In the genomic region with DNA sequence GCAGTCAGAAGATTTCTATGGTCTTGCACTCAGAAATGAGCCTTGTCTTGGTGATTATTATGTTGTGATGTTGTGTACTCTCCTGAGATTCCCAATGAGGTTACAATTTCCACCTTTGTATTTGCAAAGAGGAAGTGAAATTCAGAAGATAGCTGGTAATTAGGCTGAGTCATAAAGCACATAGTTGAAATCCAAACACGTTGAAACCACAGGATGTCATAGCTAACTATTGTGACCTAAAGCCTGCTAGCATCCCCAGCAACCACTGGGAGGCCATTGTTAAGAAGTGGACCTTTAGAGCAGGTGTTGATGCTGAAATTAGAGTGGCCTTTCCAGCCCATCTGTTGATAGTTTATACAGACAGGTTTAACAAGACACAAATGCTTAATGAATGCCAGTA, we compare ENCODE assay signal across 23 mouse cellular contexts.
DNase-seq lines count a peak whose midpoint lies in the region; ATAC-seq and TF ChIP-seq lines count a peak whose summit lies in the region.
"Had no signal": no experiment of that assay in that cellular context is flagged by ENCODE, and none has a peak within 500 bp of the region (broad histone marks: within the 10 kb centered on the region; RNA-seq: fewer than 3 reads in every experiment).

No protein-coding gene starts in this region.

- no peaks in the 10 kb centered on the region for H3K27me3 ChIP-seq in Patski
- no peaks in the 10 kb centered on the region for H3K27me3 ChIP-seq in heart, adult 2 months (ENCODE audit: control insufficient read depth, insufficient read depth, low read length)
- H3K27me3 ChIP-seq: embryonic facial prominence, embryonic 13.5 days; embryonic facial prominence, embryonic 15.5 days; forebrain, embryonic 13.5 days; forebrain, embryonic 15.5 days had no signal

- H3K9ac ChIP-seq in heart, adult 2 months (ENCODE audit: low read depth, low read length): no peak overlapping the region
- H3K9ac ChIP-seq: embryonic facial prominence, embryonic 13.5 days; embryonic facial prominence, embryonic 15.5 days; forebrain, embryonic 13.5 days; forebrain, embryonic 15.5 days; forebrain, postnatal 0 days had no signal

- H3K4me3 ChIP-seq in embryonic fibroblast, embryonic 13.5 days (ENCODE audit: insufficient read depth, low read length): no peak overlapping the region
- H3K4me3 ChIP-seq in heart, adult 2 months: no peak overlapping the region
- H3K4me3 ChIP-seq: embryonic facial prominence, embryonic 13.5 days; embryonic facial prominence, embryonic 15.5 days; forebrain, embryonic 13.5 days; forebrain, embryonic 15.5 days had no signal

- WGBS in heart, adult 2 months: 30% methylated on average over 1 of the region's 1 CpGs

- TF ChIP-seq EP300 in heart, adult 2 months (IDR thresholded peaks at IDR 0.05; ENCODE audit: insufficient read depth, low read depth, low read length): no peak

- in situ Hi-C loops in Patski (cut with MboI; ENCODE audit: low pct_unique_long_range_greater_than_20kb): no loop called here

- POLR2A ChIA-PET in Patski (lab: Charles Lee): no interaction called here

- no peaks in the 10 kb centered on the region for H3K36me3 ChIP-seq in heart, adult 2 months (ENCODE audit: control insufficient read depth, insufficient read depth, low read length)
- H3K36me3 ChIP-seq: embryonic facial prominence, embryonic 15.5 days; forebrain, embryonic 15.5 days had no signal

- H3K27ac ChIP-seq in embryonic fibroblast, embryonic 13.5 days (ENCODE audit: insufficient read depth, low read length): peak overlapping the region; percentile 6; the same call in 1 of the 2 replicates
- no peak overlapping the region for H3K27ac ChIP-seq in heart, adult 2 months
- H3K27ac ChIP-seq: embryonic facial prominence, embryonic 13.5 days; embryonic facial prominence, embryonic 15.5 days; forebrain, embryonic 13.5 days; forebrain, embryonic 15.5 days had no signal

- no peaks in the 10 kb centered on the region; the same call in 1 of the 2 replicates for H3K79me2 ChIP-seq in heart, adult 2 months (replicated peaks; ENCODE audit: control insufficient read depth, insufficient read depth, low read length)

- peak; percentile 62 for ATAC-seq in Patski
- ATAC-seq: forebrain, embryonic 13.5 days; forebrain, embryonic 15.5 days; forebrain, postnatal 0 days had no signal

- TF ChIP-seq CTCF in Patski (IDR thresholded peaks at IDR 0.05): no peak
- no peak for TF ChIP-seq CTCF in embryonic fibroblast, embryonic 13.5 days (IDR thresholded peaks at IDR 0.05; ENCODE audit: borderline replicate concordance, insufficient read depth, low read length)
- no peak for TF ChIP-seq CTCF in heart, adult 2 months (IDR thresholded peaks at IDR 0.05)

- peaks cover 4% of the 10 kb centered on the region; the same call in 1 of the 2 replicates for H3K4me1 ChIP-seq in embryonic fibroblast, embryonic 13.5 days (ENCODE audit: control insufficient read depth, insufficient read depth, low read length)
- H3K4me1 ChIP-seq in heart, adult 2 months (ENCODE audit: control insufficient read depth, insufficient read depth, low read length): no peaks in the 10 kb centered on the region
- H3K4me1 ChIP-seq: embryonic facial prominence, embryonic 13.5 days; embryonic facial prominence, embryonic 15.5 days had no signal

- peak; percentile 27 for DNase-seq in retina, postnatal 1 day
- no peak for DNase-seq in retina, embryonic 14.5 days (ENCODE audit: low spot score)
- peak; percentile 60 for DNase-seq in 416B (ENCODE audit: low read depth)
- DNase-seq in Patski (ENCODE audit: low read depth, low spot score): peak; percentile 2
- no peak for DNase-seq in heart, adult 2 months
- no peak for DNase-seq in right cerebral cortex, postnatal 36 days (ENCODE audit: low spot score in 2 of 2)
- no peak for DNase-seq in adrenal gland, adult 18-20 months (ENCODE audit: low spot score in 2 of 2)
- DNase-seq: adrenal gland, adult 2 months; adrenal gland, postnatal 14 days; adrenal gland, postnatal 36 days; cerebellum, adult 11 months; cerebellum, adult 18-20 months; cerebellum, adult 8-10 months; cerebellum, adult 9-11 months; cerebellum, postnatal 14 days; cerebellum, postnatal 36 days; embryo, embryonic 11 days; forebrain, postnatal 0 days had no signal

- intact Hi-C loops in heart, adult 2 months (cut with DNase I): no loop called here

- CTCF ChIA-PET in Patski (lab: Charles Lee): no interaction called here

- no peak for TF ChIP-seq POLR2A in embryonic fibroblast, embryonic 13.5 days (IDR thresholded peaks at IDR 0.05; ENCODE audit: low read depth, low read length)
- TF ChIP-seq POLR2A in heart, adult 2 months (IDR thresholded peaks at IDR 0.05; ENCODE audit: insufficient read depth, low read depth, low read length): no peak

Comparison
In these comparisons a context has a peak if more than half of its experiments do, and no peak if none do; other contexts are left out.
1. DNase-seq: peak in retina, postnatal 1 day (single experiment), 416B (single experiment) and Patski (single experiment); none in retina, embryonic 14.5 days (single experiment), heart, adult 2 months (0 of 2), right cerebral cortex, postnatal 36 days (0 of 2) and adrenal gland, adult 18-20 months (0 of 2).